Comparison of ENCODE assay signal across 7 mouse cellular contexts in the genomic region with DNA sequence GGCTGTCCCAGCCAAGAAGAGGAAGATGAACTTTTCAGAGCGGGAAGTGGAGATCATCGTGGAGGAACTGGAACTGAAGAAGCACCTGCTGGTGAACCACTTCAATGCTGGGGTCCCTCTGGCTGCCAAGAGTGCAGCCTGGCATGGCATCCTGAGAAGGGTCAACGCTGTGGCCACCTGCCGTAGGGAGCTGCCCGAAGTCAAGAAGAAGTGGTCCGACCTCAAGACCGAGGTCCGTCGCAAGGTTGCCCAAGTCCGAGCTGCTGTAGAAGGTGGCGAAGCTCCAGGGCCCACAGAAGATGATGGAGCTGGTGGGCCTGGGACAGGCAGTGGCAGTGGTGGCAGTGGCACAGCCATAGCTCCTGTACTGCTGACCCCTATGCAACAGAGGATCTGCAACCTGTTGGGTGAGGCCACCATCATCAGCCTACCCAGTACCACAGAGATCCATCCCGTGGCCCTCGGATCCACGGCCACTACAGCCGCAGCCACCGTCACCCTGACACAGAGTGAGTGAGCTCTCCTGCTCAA. TPM values are rescaled to one million over a fixed set of nuclear protein-coding genes. Genes with fewer than 3 reads are reported as not detected.
A peak's percentile ranks its signal among the peaks of the same experiment; 100 is the strongest.
DNase-seq lines count a peak whose midpoint lies in the region; ATAC-seq lines count a peak whose summit lies in the region.

No protein-coding gene starts in this region.

- peak overlapping the region; percentile 72 for H3K27ac ChIP-seq in lung, embryonic 16.5 days (ENCODE audit: low read length)
- peak overlapping the region; percentile 41 for H3K27ac ChIP-seq in forebrain, embryonic 13.5 days
- H3K27ac ChIP-seq in limb, embryonic 11.5 days (replicated peaks; ENCODE audit: low read depth, low read length), result 0 out of 2 replicates have a peak overlapping the region, but pooled peaks have one; percentile 8
- H3K27ac ChIP-seq in neural tube, embryonic 14.5 days (ENCODE audit: low read depth, low read length), result no peak overlapping the region

- peak overlapping the region; percentile 39 for H3K4me3 ChIP-seq in lung, embryonic 16.5 days (ENCODE audit: low read length)
- peak overlapping the region; percentile 69 for H3K4me3 ChIP-seq in forebrain, embryonic 13.5 days
- peak overlapping the region; percentile 18 for H3K4me3 ChIP-seq in limb, embryonic 11.5 days (ENCODE audit: low read depth, low read length)
- peak overlapping the region; percentile 58 for H3K4me3 ChIP-seq in neural tube, embryonic 14.5 days (ENCODE audit: low read depth, low read length)

- H3K4me2 ChIP-seq in lung, embryonic 16.5 days (ENCODE audit: low read depth, low read length), result peak overlapping the region; percentile 58
- peak overlapping the region; percentile 84 for H3K4me2 ChIP-seq in forebrain, embryonic 13.5 days
- H3K4me2 ChIP-seq in limb, embryonic 11.5 days (ENCODE audit: low read depth, severe bottlenecking), result peak overlapping the region; percentile 41
- peak overlapping the region; percentile 70 for H3K4me2 ChIP-seq in neural tube, embryonic 14.5 days (ENCODE audit: low read depth, low read length)

- H3K9ac ChIP-seq in lung, embryonic 16.5 days (ENCODE audit: low read length), result peak overlapping the region; percentile 47
- H3K9ac ChIP-seq in forebrain, embryonic 13.5 days, result peak overlapping the region; percentile 41; the same call in 1 of the 2 replicates
- H3K9ac ChIP-seq in limb, embryonic 11.5 days (ENCODE audit: low read length), result no peak overlapping the region
- H3K9ac ChIP-seq in neural tube, embryonic 14.5 days (replicated peaks; ENCODE audit: low read depth, low read length), result no peak overlapping the region

- no peaks in the 10 kb centered on the region for H3K9me3 ChIP-seq in lung, embryonic 16.5 days (ENCODE audit: control insufficient read depth, low read length)
- no peaks in the 10 kb centered on the region for H3K9me3 ChIP-seq in forebrain, embryonic 13.5 days (replicated peaks)
- no peaks in the 10 kb centered on the region; the same call in 1 of the 2 replicates for H3K9me3 ChIP-seq in limb, embryonic 11.5 days (ENCODE audit: control insufficient read depth, low read length)
- H3K9me3 ChIP-seq in neural tube, embryonic 14.5 days (ENCODE audit: control insufficient read depth, low read length), result no peaks in the 10 kb centered on the region

- 92% methylated on average over 16 of the region's 16 CpGs for WGBS in lung, embryonic 16.5 days
- 94% methylated on average over 16 of the region's 16 CpGs for WGBS in forebrain, embryonic 13.5 days
- WGBS in limb, embryonic 11.5 days, result 95% methylated on average over 16 of the region's 16 CpGs
- WGBS in neural tube, embryonic 14.5 days, result 96% methylated on average over 16 of the region's 16 CpGs

- ATAC-seq in lung, embryonic 16.5 days (ENCODE audit: low read depth), result no peak
- no peak for ATAC-seq in forebrain, embryonic 13.5 days
- ATAC-seq in limb, embryonic 11.5 days (ENCODE audit: insufficient number of reproducible peaks, low FRiP score, low TSS enrichment, low read depth), result no peak
- no peak for ATAC-seq in neural tube, embryonic 14.5 days (ENCODE audit: low read depth)

- no peak for DNase-seq in lung, adult 18-20 months
- DNase-seq in cerebellum, adult 9-11 months, result peak; percentile 82
- no peak for DNase-seq in limb, embryonic 11.5 days (ENCODE audit: low spot score)
- DNase-seq in gastrocnemius, postnatal 4 days (ENCODE audit: low spot score in 2 of 2), result no peak

- H3K27me3 ChIP-seq in lung, embryonic 16.5 days (ENCODE audit: control insufficient read depth, insufficient read depth, low read depth, low read length), result no peaks in the 10 kb centered on the region
- no peaks in the 10 kb centered on the region for H3K27me3 ChIP-seq in forebrain, embryonic 13.5 days
- H3K27me3 ChIP-seq in limb, embryonic 11.5 days (ENCODE audit: control insufficient read depth, insufficient read depth, low read length), result no peaks in the 10 kb centered on the region
- H3K27me3 ChIP-seq in neural tube, embryonic 14.5 days (ENCODE audit: control insufficient read depth, insufficient read depth, low read length), result no peaks in the 10 kb centered on the region

- peaks cover 21% of the 10 kb centered on the region for H3K4me1 ChIP-seq in lung, embryonic 16.5 days (replicated peaks; ENCODE audit: control insufficient read depth, insufficient read depth, low read length)
- H3K4me1 ChIP-seq in forebrain, embryonic 13.5 days, result peaks cover 52% of the 10 kb centered on the region
- peaks cover 13% of the 10 kb centered on the region; the same call in 1 of the 2 replicates for H3K4me1 ChIP-seq in limb, embryonic 11.5 days (ENCODE audit: control insufficient read depth, insufficient read depth, low read length)
- H3K4me1 ChIP-seq in neural tube, embryonic 14.5 days (ENCODE audit: control insufficient read depth, insufficient read depth, low read length), result peaks cover 19% of the 10 kb centered on the region; the same call in 1 of the 2 replicates

- no peaks in the 10 kb centered on the region for H3K36me3 ChIP-seq in lung, embryonic 16.5 days (ENCODE audit: control insufficient read depth, insufficient read depth, low read length)
- H3K36me3 ChIP-seq in forebrain, embryonic 13.5 days (ENCODE audit: poor library complexity, severe bottlenecking), result peaks cover 21% of the 10 kb centered on the region
- no peaks in the 10 kb centered on the region for H3K36me3 ChIP-seq in limb, embryonic 11.5 days (ENCODE audit: control insufficient read depth, insufficient read depth, low read length)
- 0 out of 2 replicates have a peak, but pooled peaks cover 3% of the 10 kb centered on the region for H3K36me3 ChIP-seq in neural tube, embryonic 14.5 days (ENCODE audit: control insufficient read depth, insufficient read depth, low read length)

RNA-seq across cellular contexts. Expression of a gene that starts 1.3 kb away (rescaled TPM):
- polyA plus RNA-seq in lung, embryonic 16.5 days (2015; fragmentation: Nextera tagmentation; extraction: Ambion mirVana), result 16.0 and 17.5 TPM in 2 replicates
- 37.4 and 42.4 TPM in 2 replicates for polyA plus RNA-seq in forebrain, embryonic 13.5 days (2015; fragmentation: Nextera tagmentation; extraction: Ambion mirVana)
- 19.2 and 21.9 TPM in 2 replicates for polyA plus RNA-seq in limb, embryonic 11.5 days (2014; fragmentation: Nextera tagmentation; extraction: Ambion mirVana)
- polyA plus RNA-seq in neural tube, embryonic 14.5 days (2014; fragmentation: Nextera tagmentation; extraction: Ambion mirVana), result 39.8 and 43.6 TPM in 2 replicates
- 10 to 100 TPM; 14.0 to 25.1 TPM for total RNA-seq in gastrocnemius, postnatal 4 days (2021)

RNA-seq across cellular contexts. Expression of a gene that starts 2.2 kb away (rescaled TPM):
- 6.5 and 6.8 TPM in 2 replicates for polyA plus RNA-seq in lung, embryonic 16.5 days (2015; fragmentation: Nextera tagmentation; extraction: Ambion mirVana)
- polyA plus RNA-seq in forebrain, embryonic 13.5 days (2015; fragmentation: Nextera tagmentation; extraction: Ambion mirVana), result 5.4 and 5.6 TPM in 2 replicates
- 5.6 and 6.9 TPM in 2 replicates for polyA plus RNA-seq in limb, embryonic 11.5 days (2014; fragmentation: Nextera tagmentation; extraction: Ambion mirVana)
- 4.9 and 5.4 TPM in 2 replicates for polyA plus RNA-seq in neural tube, embryonic 14.5 days (2014; fragmentation: Nextera tagmentation; extraction: Ambion mirVana)
- 1 to 10 TPM; 3.9 to 4.0 TPM for total RNA-seq in gastrocnemius, postnatal 4 days (2021)

RNA-seq across cellular contexts. Expression of a gene that starts 56.8 kb away (rescaled TPM):
- polyA plus RNA-seq in lung, embryonic 16.5 days (2015; fragmentation: Nextera tagmentation; extraction: Ambion mirVana), result 20.6 and 23.9 TPM in 2 replicates
- 28.5 and 30.1 TPM in 2 replicates for polyA plus RNA-seq in forebrain, embryonic 13.5 days (2015; fragmentation: Nextera tagmentation; extraction: Ambion mirVana)
- 29.0 and 32.3 TPM in 2 replicates for polyA plus RNA-seq in limb, embryonic 11.5 days (2014; fragmentation: Nextera tagmentation; extraction: Ambion mirVana)
- 58.1 and 65.9 TPM in 2 replicates for polyA plus RNA-seq in neural tube, embryonic 14.5 days (2014; fragmentation: Nextera tagmentation; extraction: Ambion mirVana)
- 10 to 100 TPM; 35.1 to 41.4 TPM for total RNA-seq in gastrocnemius, postnatal 4 days (2021)

Comparison
In these comparisons a context has a peak if more than half of its experiments do, and no peak if none do; other contexts are left out.
1. H3K4me3 ChIP-seq: peak in every context shown above with its lines; median percentile 69 in forebrain, embryonic 13.5 days; 58 in neural tube, embryonic 14.5 days; 39 in lung, embryonic 16.5 days; 18 in limb, embryonic 11.5 days.
2. H3K9ac ChIP-seq: peak in lung, embryonic 16.5 days (single experiment) and forebrain, embryonic 13.5 days (single experiment); none in limb, embryonic 11.5 days (single experiment) and neural tube, embryonic 14.5 days (single experiment).
3. Peak in every context shown above with its lines, with median percentiles within 50 percentile points of each other: H3K4me2 ChIP-seq.